9 mouse cellular contexts compared by ENCODE assay signal in the genomic region with DNA sequence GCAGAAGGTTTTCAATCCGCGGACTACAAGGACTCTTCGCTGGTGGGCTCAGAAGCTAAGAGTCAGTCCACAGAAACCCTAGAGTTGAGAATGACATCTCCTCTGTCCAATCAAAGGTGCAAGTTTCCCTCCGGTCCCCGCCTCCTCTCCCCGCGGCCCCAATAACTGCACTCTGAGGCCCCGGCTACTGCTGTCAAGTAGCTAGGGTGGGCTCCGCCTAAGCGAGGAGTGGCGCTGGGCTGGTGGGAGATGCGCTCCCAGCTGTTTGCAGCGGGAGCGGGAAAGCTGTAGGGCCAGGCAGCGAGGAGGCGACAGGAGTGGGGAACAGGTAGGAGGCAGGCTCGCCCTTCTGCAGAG. TPM values are rescaled to one million over a fixed set of nuclear protein-coding genes. Genes with fewer than 3 reads are reported as not detected.
DNase-seq lines count a peak whose midpoint lies in the region; ATAC-seq and TF ChIP-seq lines count a peak whose summit lies in the region.
"Had no signal": no experiment of that assay in that cellular context is flagged by ENCODE, and none has a peak within 500 bp of the region (broad histone marks: within the 10 kb centered on the region; RNA-seq: fewer than 3 reads in every experiment).

A gene (plus strand): TSS at position 170 of the 357 bp plus-strand sequence.

- peaks cover 5% of the 10 kb centered on the region; the same call in 1 of the 2 replicates for H3K4me1 ChIP-seq in lung, embryonic 15.5 days
- no peaks in the 10 kb centered on the region for H3K4me1 ChIP-seq in lung, adult 2 months (ENCODE audit: control insufficient read depth, insufficient read depth, low read length)
- H3K4me1 ChIP-seq in embryonic facial prominence, embryonic 11.5 days (ENCODE audit: control insufficient read depth, insufficient read depth, low read length): no peaks in the 10 kb centered on the region; the same call in 1 of the 2 replicates
- H3K4me1 ChIP-seq in liver, embryonic 14.5 days (replicated peaks; ENCODE audit: control insufficient read depth in 2 of 2, insufficient read depth in 2 of 2, low read length in 1 of 2): no peaks in the 10 kb centered on the region

- peaks cover 17% of the 10 kb centered on the region for H3K27me3 ChIP-seq in lung, embryonic 15.5 days
- no peaks in the 10 kb centered on the region; the same call in 1 of the 2 replicates for H3K27me3 ChIP-seq in embryonic facial prominence, embryonic 11.5 days (ENCODE audit: control insufficient read depth, insufficient read depth, low read length)
- H3K27me3 ChIP-seq in liver, embryonic 14.5 days (ENCODE audit: control insufficient read depth, insufficient read depth, low read length): peaks cover 12% of the 10 kb centered on the region; the same call in 1 of the 2 replicates
- H3K27me3 ChIP-seq: CH12.LX had no signal

- no peak for TF ChIP-seq POLR2A in lung, adult 2 months (IDR thresholded peaks at IDR 0.05; ENCODE audit: borderline replicate concordance, extremely low read depth, low read depth, low read length)

- no peaks in the 10 kb centered on the region for H3K36me3 ChIP-seq in lung, embryonic 15.5 days
- H3K36me3 ChIP-seq in embryonic facial prominence, embryonic 11.5 days (replicated peaks; ENCODE audit: control insufficient read depth, insufficient read depth, low read depth, low read length): no peaks in the 10 kb centered on the region
- no peaks in the 10 kb centered on the region for H3K36me3 ChIP-seq in liver, embryonic 14.5 days (replicated peaks; ENCODE audit: control insufficient read depth, insufficient read depth, low read depth)

- H3K9me3 ChIP-seq in lung, embryonic 15.5 days: no peaks in the 10 kb centered on the region
- H3K9me3 ChIP-seq in embryonic facial prominence, embryonic 11.5 days (replicated peaks; ENCODE audit: control insufficient read depth, low read length): no peaks in the 10 kb centered on the region
- H3K9me3 ChIP-seq in liver, embryonic 14.5 days (ENCODE audit: control insufficient read depth, low read length): no peaks in the 10 kb centered on the region

- peak; percentile 97 for ATAC-seq in lung, embryonic 15.5 days (ENCODE audit: borderline replicate concordance, extremely low read depth, low FRiP score, low TSS enrichment)
- ATAC-seq in embryonic facial prominence, embryonic 11.5 days (replicated peaks; ENCODE audit: insufficient number of reproducible peaks, low FRiP score, low TSS enrichment, low read depth): peak; percentile 98
- ATAC-seq in liver, embryonic 14.5 days (ENCODE audit: insufficient read depth): no peak

- no peak for DNase-seq in lung, adult 2 months
- peak; percentile 89 for DNase-seq in embryonic facial prominence, embryonic 11.5 days (ENCODE audit: low spot score)
- peak; percentile 2 to 9 for DNase-seq in heart, postnatal 14 days
- peak; percentile 88 to 96 for DNase-seq in layer of hippocampus, adult 18-20 months (ENCODE audit: low spot score in 2 of 2)
- no peak for DNase-seq in liver, embryonic 14.5 days (ENCODE audit: low read depth in 3 of 3, low spot score in 3 of 3)
- peak; percentile 94 for DNase-seq in retina, postnatal 1 day
- no peak for DNase-seq in B cell, adult 2 months

- intact Hi-C loops in heart, postnatal 14 days (cut with DNase I): no loop called here

- TF ChIP-seq EP300 in liver, embryonic 14.5 days (IDR thresholded peaks at IDR 0.05; ENCODE audit: low read depth): no peak

- H3K4me3 ChIP-seq in lung, embryonic 15.5 days: peak within 1 kb of the TSS; percentile 39
- H3K4me3 ChIP-seq in lung, adult 2 months (replicated peaks; ENCODE audit: extremely low read depth, low read depth, low read length): no peak within 1 kb of the TSS
- peak within 1 kb of the TSS; percentile 53 for H3K4me3 ChIP-seq in embryonic facial prominence, embryonic 11.5 days (ENCODE audit: low read depth, low read length)
- H3K4me3 ChIP-seq in liver, embryonic 14.5 days (ENCODE audit: insufficient read depth in 1 of 2, low read depth in 2 of 2, low read length in 2 of 2): no peak within 1 kb of the TSS

- WGBS in lung, embryonic 15.5 days: under 1% methylated on average over 17 of the region's 17 CpGs
- WGBS in lung, adult 2 months: 2% methylated on average over 17 of the region's 17 CpGs
- WGBS in embryonic facial prominence, embryonic 11.5 days: 2% methylated on average over 17 of the region's 17 CpGs
- WGBS in liver, embryonic 14.5 days (ENCODE audit: insufficient replicate concordance): under 1% methylated on average over 17 of the region's 17 CpGs

- peak within 1 kb of the TSS; percentile 91 for H3K4me2 ChIP-seq in lung, embryonic 15.5 days
- peak within 1 kb of the TSS; percentile 98 for H3K4me2 ChIP-seq in embryonic facial prominence, embryonic 11.5 days (ENCODE audit: low read depth, low read length)
- H3K4me2 ChIP-seq in liver, embryonic 14.5 days (ENCODE audit: low read depth): peak within 1 kb of the TSS; percentile 13; the same call in 1 of the 2 replicates

- H3K9ac ChIP-seq in lung, embryonic 15.5 days: no peak within 1 kb of the TSS
- H3K9ac ChIP-seq in embryonic facial prominence, embryonic 11.5 days (replicated peaks; ENCODE audit: low read length): peak within 1 kb of the TSS; percentile 37
- H3K9ac ChIP-seq in liver, embryonic 14.5 days (replicated peaks): no peak within 1 kb of the TSS

- H3K27ac ChIP-seq in lung, embryonic 15.5 days: no peak within 1 kb of the TSS
- no peak within 1 kb of the TSS for H3K27ac ChIP-seq in embryonic facial prominence, embryonic 11.5 days (replicated peaks; ENCODE audit: low read depth, low read length)
- H3K27ac ChIP-seq in liver, embryonic 14.5 days: no peak within 1 kb of the TSS

- TF ChIP-seq CTCF in lung, adult 2 months (IDR thresholded peaks at IDR 0.05; ENCODE audit: insufficient read depth, low read length): no peak
- no peak for TF ChIP-seq CTCF in liver, embryonic 14.5 days (IDR thresholded peaks at IDR 0.05; ENCODE audit: low read depth)

RNA-seq across cellular contexts. Expression of the gene that starts here (rescaled TPM):
- polyA plus RNA-seq in lung, embryonic 15.5 days (2015; fragmentation: Nextera tagmentation; extraction: Ambion mirVana): 0.66 and 0.67 TPM in 2 replicates
- polyA plus RNA-seq in lung, adult 2 months (2012; rRNA removed): 1.6 and 2.1 TPM in 2 replicates
- polyA plus RNA-seq in embryonic facial prominence, embryonic 11.5 days (2014; fragmentation: Nextera tagmentation; extraction: Ambion mirVana): 3.3 and 4.0 TPM in 2 replicates
- under 1 TPM in 1 of 2 experiments, not detected in 1; 0.10 TPM for total RNA-seq in heart, postnatal 14 days (2021)
- 100 to 1,000 TPM; 308 to 312 TPM for total RNA-seq in layer of hippocampus, adult 18-20 months (2021)
- polyA plus RNA-seq in liver, embryonic 14.5 days (2012; rRNA removed): 0.02 and 0.04 TPM in 2 replicates
- 0.03 TPM in 1 of 2 replicates, not detected in the other for polyA plus RNA-seq in liver, embryonic 14.5 days (2014; fragmentation: Nextera tagmentation; extraction: Ambion mirVana)
- total RNA-seq: CH12.LX had no signal

Comparison
In these comparisons a context has a peak if more than half of its experiments do, and no peak if none do; other contexts are left out.
1. RNA of the gene that starts here (total RNA-seq): 308 to 312 TPM in layer of hippocampus, adult 18-20 months; 0.10 TPM in heart, postnatal 14 days; every median in the first group is over 100 times any median in the second.
2. Peak in ATAC-seq, H3K4me3 ChIP-seq and H3K4me2 ChIP-seq in lung, embryonic 15.5 days; RNA of the gene not detected or under 1 TPM.
3. Peak in DNase-seq in heart, postnatal 14 days; RNA of the gene not detected or under 1 TPM.
4. H3K4me2 ChIP-seq: peak in every context shown above with its lines; median percentile 98 in embryonic facial prominence, embryonic 11.5 days; 91 in lung, embryonic 15.5 days; 13 in liver, embryonic 14.5 days.
5. DNase-seq: peak in embryonic facial prominence, embryonic 11.5 days (single experiment), layer of hippocampus, adult 18-20 months (2 of 2) and retina, postnatal 1 day (single experiment); none in lung, adult 2 months (single experiment), liver, embryonic 14.5 days (0 of 3) and B cell, adult 2 months (0 of 2).